Mouse (Mus musculus) kidney, postnatal 36 days (tissue): ENCODE measurements around the gene Kat6b.

Experiments
- DNase-seq, 2 experiments: peaks; one replicate each; pipeline ENCODE4 v3.0.0; 2021 to 2022; ENCODE audit warnings: mixed read lengths in 2 of 2

The Kat6b gene

DNA sequence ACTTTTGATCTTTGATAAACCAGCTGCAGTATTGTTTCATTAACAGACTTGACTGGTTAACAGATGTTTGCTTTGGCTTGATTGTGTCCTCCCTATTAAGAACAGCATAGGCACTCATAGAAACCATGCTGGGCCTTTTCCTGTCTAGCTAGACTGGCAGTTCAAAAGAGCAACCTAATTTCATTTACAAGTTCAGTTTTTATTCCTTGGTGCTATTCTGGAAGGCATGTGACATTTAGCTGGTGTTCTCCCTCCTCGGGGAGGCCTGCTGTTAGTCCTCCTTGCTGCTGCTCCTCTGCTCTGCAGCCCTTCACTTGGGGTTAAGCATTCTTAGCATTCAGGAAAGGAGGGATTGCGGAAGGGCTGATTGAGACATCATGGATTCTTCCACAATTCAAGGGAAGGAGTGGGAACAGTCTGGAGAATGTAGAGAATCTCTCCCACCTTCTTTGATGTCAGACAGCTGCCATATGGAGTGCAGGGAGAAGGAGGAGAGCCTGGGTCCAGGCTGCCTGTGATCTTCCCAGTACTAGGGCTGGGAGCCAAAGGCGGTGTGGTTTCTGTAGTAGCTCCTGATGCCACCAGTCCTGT, 42.7 kb downstream of the Kat6b start:
- peak; percentile 16 to 32 for DNase-seq

- DNase-seq, result no peak
These were observed 44.4 kb downstream of the Kat6b start for GRCm38 (mm10) chr14:21525674-21526073.

DNA sequence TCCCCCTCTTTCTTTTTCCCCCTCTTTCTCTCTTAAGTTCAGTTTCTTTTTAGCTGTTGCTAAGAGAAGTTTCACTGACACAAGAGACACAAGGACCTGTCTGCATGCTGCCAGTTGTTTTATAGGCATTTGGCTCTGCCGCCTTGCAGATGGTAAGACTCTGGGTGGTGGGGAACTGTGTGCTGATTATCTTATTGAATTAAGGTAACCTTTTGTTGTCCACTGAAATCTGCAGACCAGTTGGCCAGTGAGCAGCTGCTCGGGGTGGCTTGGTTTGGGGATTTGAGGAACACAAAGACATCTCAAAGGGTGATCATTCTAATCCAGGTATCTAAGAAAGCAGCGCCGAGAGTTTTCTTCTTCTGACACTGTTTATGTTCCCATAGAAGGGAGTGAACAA, 52.3 kb downstream of the Kat6b start:
- DNase-seq, result no peak

DNA sequence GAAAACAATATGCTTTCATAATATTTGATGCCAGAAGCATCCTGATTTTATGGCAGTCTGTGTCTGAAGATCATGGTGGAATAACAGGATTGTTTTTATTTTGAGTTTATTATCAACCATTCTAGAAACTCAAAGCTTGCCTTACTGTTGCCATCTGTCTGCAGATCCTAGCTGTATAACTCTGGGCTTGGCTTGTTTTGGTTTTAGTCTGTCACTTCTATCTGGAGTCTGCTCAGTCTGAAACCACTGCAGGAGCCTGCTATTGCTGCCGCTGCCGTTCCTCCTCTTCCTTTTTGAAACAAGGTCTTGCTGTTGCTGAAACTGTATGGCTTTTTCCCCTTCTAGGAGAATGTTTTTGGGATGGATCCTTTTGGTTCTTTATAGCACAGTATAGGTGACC, 52.8 kb downstream of the Kat6b start:
- DNase-seq, result no peak

- DNase-seq, result no peak
These were observed 53.5 kb downstream of the Kat6b start for GRCm38 (mm10) chr14:21534542-21535272.

GRCm38 (mm10) chr14:21536485-21537181, 55.4 kb downstream of the Kat6b start:
- DNase-seq, result no peak

DNA sequence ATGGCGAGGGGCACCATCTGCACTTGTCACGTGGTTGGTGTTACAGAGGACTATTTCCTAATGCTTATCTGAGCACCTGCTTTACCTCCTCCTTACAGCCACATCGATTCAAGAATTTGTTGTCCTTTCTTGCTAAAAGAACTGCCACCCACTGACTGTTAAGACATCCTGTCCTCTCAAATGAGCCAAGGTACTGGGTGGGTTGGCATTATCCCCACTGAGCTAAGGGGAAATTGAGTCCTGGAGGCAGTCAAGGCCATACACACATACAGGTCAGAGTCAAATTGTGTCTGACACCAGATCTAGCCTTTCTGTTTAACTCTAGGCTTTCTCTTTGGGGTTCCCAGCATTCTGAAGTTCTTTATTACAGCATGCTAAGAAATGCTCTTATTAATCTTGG, 56.6 kb downstream of the Kat6b start:
- no peak for DNase-seq

DNA sequence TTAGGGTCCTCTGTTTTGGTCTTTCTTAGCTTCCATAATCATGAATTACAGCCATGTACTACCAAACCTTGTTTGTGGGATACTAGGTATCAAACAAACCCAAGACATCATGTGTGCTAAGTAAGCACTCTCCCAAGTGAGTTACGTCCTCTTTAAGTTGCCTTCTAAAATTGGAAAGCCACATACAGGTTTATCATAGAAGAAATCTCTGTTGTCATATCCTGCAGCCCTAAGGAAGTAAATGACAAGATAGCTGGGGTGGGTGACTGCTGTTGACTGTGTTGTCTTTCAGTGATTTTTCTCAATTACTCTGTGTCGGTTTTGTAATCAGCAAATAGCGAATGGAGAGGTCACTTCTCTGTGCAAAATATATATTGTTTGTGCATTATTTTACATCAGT, 58.5 kb downstream of the Kat6b start:
- DNase-seq, result no peak

- no peak for DNase-seq
These were observed 59.1 kb downstream of the Kat6b start for GRCm38 (mm10) chr14:21540361-21540760.

DNA sequence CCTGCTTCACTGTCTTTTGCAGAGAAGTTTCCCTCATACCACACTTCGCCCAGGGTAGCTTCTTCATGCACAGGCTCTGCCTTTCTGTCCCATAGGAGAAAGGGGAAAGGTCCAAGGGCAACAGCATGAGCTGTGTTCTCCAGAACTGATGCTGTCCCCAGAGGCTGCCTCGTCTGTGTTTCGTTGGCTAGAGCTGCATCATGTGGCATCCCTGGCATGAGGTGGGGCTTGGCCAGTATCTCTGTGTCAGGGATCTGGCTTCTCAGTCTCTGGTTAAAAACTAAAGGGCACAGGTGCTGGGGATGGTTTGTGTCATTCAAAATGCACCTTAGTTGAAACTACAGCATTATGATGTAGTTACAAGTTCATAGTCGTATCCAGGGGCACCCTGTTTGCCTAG, 64.3 kb downstream of the Kat6b start:
- DNase-seq, result no peak

- no peak for DNase-seq
These were observed 65.1 kb downstream of the Kat6b start for GRCm38 (mm10) chr14:21546351-21546750.

DNA sequence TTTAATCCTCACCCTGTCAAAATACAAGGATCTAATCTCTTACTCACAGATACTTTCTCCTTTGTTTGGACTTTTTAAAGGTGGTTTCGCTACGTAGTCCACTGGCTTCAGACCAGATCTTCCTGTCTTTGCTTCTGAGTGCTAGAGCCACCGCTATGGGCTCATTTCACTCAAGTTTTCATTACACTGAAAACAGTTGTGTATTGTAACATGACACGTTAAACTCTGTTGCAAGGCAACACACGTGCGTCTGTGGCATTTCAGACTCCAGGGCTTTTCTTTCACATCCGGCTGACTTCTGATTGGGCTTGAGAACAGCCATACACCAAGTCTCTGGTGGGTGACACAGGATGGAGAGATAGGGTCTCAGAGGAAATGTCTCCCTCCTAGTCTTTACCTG, 66.1 kb downstream of the Kat6b start:
- no peak for DNase-seq

GRCm38 (mm10) chr14:21547965-21548364, 66.7 kb downstream of the Kat6b start:
- no peak for DNase-seq

DNA sequence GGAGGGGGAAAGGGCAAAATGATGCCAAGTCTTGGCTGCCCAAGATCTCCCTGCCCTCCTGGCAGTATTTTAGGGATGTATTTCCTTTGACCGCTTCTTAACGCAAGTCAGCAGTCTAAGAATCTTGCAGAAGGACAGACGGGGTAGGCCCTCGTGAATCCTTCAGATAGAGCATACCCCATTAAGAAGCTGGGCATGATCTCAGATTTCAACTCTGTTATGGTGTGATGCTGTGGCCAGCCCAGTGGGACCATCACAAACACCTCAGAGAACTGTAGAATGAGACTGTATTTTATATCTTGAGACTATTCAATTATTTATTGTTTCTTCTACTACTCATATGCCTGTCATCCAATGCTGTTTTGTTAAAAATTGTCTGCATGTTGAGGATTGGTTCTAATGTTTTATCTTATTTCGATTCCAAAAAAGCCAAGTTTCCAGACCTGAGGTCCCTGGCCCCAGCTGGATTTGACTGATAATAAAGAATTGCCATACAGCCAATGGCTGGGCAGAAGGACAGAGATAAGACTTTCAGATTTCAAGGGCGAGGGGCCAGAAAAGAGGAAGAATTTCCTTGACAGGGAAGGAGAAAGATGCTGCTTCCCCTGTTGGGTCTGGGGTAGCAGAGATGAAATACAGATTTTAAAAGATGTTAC, 67.8 kb downstream of the Kat6b start:
- DNase-seq, result no peak

GRCm38 (mm10) chr14:21549608-21550115, 68.4 kb downstream of the Kat6b start:
- no peak for DNase-seq

GRCm38 (mm10) chr14:21550576-21550975, 69.3 kb downstream of the Kat6b start:
- DNase-seq, result no peak

DNA sequence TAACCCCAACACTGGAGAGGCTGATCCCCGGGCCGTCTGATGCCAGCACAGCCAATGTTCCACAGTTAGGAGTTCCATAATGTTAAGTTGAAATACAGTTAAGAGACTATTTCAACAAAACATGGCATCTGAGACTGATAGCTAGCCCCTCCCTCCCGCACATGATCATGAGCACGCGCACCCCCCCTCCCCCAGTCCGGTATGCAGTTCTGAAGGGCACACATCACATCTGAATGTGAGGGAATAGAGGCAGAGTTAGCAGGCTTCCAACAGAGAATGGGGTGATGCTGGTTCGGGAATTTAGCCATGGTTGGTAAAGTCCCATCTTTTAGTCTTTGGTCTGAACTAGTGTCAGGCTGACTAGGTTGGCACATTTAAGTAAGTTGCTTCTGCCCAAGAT, 70.4 kb downstream of the Kat6b start:
- no peak for DNase-seq

DNA sequence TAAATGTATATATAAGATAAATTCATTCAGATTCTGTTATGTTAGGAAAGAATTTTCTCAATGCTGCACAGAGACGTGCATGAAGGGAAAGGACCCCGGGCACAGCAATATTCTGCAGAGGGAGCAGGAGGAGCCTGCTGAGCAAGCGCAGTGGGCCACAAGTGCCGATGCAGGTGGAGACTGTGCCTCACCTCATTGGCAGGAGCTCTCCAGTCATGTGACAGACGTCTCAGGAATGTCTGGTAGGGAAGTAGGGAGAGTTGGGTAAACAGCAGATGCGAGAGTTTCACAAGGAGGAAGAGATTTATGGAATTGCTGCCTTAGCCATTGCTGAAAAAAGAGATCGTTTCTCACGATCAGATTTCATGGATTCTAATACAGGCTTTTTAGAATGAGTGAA, 71.7 kb downstream of the Kat6b start:
- DNase-seq, result peak; percentile 33 to 38

- DNase-seq, result no peak
These were observed 72.8 kb downstream of the Kat6b start for GRCm38 (mm10) chr14:21554046-21554445.

DNA sequence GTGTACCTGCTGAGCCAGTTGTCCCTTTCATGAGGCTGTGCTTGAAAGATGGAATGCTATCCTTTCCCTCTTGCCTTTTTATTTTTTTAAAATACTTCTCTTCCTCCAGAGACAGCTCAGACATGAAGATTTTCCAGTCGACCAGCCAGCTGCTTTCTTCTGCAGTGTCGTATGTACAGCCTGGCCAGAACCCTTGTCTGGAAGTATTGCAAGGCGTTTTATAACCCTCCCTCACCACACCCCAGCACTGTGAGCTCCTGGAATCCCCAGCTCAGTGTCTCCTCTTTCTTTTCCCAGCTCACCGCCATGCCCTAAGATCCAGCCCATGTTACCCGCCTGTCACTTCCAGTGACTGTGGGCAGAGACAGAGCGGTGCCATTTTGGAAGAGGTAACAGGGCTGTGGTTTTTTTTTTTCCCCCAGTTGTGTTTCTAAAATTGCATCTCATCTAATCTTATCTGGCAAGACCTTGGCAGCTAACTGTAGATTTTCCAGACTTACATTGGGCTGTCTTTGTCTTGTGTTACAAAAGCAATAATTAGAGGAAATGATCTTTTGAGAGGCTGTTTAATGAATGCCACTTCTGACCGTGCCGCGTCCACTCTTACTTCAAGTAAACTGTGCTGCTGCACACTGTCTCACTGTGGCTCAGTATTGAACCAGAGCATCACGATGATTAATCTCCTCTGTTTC, 77.4 kb downstream of the Kat6b start:
- no peak for DNase-seq

- DNase-seq, result peak; percentile 77
These were observed 78.2 kb downstream of the Kat6b start for GRCm38 (mm10) chr14:21559447-21559846.

DNA sequence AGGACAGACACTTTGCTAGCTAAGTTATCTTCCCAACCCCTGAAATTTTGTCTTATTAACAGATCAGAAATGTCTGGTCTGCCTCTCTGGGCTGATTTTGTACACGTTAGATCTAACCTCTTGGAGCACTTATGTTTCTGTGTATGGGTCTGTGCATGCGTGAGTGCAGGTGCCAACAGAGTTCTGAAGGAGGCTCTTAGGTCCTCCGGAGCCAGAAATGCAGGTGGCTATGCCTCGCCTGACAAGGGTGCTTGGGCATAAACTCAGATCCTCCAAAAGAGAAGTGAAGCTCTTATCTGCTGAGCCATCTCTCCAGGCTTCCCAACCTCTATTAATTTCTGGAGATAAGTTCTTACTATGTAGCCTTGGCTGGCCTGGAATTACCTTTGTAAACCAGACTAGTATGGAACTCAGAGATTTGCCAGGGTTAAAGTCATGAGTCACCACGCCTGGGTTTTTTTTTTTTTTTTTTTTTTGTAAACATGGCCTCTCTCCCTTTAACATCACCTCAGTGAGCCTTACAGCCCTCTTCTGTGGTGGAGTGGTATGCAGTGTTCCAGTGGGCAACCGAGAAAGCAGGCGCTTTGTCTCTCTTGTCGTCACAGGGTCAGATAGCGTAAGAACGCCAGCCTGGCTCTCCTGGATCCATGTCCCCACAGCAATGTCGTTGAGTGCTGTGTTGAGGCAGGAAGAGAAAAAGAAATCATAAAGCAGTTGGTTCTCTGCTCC, 79.4 kb downstream of the Kat6b start:
- DNase-seq, result no peak
